Mouse (Mus musculus) v-Abl transformed pro-B cells (cell line): Measurements from ENCODE around the gene Map4k3.

ENCODE experiments used
- in situ Hi-C, 2 experiments: fragments of 400-800 bp; cut with MboI; formaldehyde crosslinking; loops; one replicate each; pipeline ENCODE4 v1.15.1; 2025; ENCODE audit not compliant: unreplicated experiment in 2 of 2

Gene Map4k3

DNA sequence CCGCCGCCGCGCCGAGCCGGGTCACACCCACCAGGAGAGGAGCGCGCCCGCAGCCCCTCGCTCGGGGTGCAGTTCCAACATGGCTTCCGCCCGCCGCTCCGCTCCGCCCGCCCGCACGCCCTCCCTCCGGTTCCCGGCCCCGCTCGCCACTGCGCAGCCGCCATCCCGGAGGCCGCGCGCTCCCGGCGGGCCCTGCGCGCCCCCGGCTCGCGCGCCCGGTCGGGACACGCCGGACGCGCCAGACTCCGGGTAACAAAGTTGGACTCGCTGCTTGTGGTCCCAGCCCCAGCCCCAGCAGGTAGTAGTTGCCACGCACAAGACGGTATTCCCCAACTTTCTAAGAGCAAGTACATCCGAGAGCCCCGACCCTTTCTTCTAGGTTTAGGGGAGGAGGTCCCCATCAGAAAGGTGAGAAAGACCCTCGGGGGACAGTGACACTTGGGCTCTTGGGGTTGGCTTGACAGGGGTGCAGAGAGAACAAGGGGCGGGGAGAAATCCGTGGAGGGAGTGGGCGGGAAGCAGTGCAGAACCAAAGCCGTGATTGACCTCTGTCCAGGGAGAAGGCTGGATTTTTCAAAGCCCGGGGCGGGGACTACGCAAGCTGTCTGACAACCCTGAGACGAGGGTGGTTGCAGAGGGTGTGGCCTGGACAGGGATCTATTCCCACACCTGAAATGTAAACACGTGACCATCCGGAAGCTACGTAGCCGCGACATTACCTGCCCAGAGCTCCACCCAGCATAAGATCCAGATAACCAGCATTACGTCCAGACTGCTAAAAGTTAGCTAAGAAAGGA lies at the start of gene Map4k3:
Map4k3 (minus strand) TSS at position 424 of the 797 bp plus-strand sequence.
- in situ Hi-C loops = no loop called here

DNA sequence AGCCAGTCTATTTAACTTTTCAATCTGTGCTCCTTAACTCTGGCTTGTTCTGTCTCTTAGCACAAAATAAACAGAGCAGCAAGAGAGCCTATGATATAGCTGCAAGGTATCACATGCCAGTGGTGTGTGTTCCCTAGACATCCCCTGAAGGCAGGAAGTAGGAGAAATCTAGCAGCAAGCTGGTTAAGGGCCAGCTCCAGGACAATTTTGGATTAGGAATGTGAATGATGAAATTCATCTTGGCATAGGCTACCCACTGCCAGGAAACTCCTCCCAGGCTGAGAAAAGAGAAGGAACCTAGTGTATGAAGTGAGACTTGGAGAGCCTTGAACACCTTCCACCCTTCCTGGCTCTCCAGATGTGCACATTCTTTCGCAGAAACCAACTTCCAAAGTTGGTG lies 49.3 kb upstream of the Map4k3 start:
- in situ Hi-C loops = no loop called here

DNA sequence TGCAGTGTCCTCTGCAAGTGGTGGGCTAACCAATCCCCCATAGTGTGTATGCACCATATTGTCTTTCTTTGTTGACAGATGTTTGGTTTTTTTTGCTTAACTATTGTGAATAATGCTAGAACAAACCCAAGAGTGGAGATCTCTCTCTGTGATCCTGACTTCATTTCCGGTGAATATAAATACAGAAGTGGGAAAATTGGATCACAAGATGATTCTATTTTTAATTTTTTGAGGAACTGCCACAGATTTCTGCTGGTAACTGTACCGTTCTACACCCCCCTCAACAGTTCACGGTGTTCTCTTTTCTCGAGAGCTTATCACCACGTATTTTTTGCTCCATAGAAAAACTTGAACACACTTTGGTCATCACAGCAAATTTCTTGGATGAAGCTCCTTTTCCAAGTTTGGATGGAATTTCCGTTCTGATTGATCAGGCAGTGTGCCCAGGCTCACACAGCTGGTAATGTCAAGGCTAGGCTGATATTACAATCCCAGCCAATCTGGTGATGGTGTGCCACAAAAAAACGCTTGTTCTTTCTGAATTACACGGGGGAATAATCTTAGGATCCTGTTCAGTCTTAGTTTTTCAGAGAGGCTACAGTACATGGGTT lies 47.0 kb upstream of the Map4k3 start:
- in situ Hi-C loops = no loop called here

DNA sequence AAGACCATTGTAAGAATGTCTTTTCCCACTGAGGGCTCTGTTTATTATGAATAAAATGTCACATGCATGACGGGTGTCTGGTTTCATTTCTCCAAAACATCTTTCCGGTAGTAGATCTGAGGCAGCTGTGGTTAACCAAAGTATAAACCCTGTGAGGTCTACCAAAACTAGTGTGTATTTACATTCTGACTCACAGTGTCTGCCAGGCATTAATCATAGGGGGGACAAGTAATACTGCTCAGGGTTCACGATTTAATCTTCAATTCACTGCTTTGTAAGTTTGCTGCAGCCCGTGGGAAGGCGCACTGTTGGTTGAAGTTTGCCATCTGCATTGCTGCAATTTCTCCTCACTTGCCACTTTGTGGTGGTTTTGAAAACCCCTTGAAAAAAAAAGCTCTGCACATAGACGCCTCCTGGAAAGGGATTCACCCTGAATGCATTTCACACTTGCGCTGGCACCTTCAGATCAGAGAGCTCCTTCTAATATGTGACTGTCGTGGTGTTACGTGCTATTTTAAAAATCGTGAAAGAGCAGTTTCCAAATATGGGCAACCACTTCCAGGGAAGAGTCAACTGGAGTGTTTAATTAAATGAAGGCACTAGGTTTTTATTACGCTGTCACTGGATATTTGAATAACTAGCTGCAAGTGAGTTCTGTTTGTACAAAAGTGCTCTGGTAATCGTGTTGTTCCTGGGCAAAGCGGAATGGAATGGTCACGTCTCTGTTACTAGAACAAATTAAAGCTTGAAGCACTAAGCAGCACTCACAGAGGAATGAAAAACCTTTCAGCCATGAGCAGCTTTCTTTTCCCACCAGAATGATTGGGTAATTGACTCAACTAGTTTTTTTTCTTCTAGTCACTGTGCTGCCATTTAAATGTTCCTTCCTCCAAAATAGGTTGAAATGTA lies 44.5 kb upstream of the Map4k3 start:
- in situ Hi-C loops = loop anchor here in 1 of 2 experiments (25.0 kb wide), 1 partner anchor 710 kb away; the partner anchor contains the start of gene Hnrnpll

DNA sequence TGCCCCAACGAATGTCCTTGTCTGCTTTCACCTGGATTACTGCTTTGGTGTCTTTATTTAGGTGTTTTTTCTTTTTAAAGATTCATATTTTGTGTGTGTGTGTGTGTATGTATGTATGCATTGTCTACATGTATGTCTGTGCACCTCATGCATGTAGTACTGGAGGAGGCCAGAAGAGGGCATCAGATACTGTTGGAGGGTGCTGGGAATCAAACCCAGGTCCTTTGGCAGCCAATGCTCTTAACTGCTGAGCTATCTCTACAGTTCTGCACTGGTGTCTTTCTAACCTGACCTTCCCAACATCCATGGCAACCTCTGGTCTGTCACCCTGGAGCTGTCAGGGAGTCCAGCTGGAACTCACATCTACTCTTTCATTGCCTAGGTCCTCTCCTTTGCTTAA lies 41.8 kb upstream of the Map4k3 start:
- in situ Hi-C loops = loop anchor here in 1 of 2 experiments (25.0 kb wide), 1 partner anchor 708 kb away; the partner anchor contains the start of gene Hnrnpll

DNA sequence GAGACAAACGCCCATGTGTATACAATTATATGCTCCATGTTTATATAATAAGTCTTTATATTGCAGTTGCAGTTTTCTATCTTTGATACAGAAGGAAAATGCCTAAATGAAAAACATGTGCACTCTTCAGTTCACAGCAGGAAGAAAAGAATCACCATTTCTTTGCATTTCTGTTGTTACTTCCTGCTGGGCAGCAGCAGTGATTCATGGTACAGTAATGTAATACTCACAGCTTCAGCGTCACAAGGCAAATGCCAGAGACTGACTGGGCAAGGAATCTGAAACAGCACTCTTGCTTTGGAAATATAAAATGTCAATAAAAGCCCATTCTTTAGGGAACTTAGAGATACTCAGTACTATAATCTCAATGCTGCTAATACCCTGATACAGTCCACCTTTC lies 36.9 kb upstream of the Map4k3 start:
- in situ Hi-C loops = loop anchor here in 1 of 2 experiments (25.0 kb wide), 1 partner anchor 703 kb away; the partner anchor contains the start of gene Hnrnpll

DNA sequence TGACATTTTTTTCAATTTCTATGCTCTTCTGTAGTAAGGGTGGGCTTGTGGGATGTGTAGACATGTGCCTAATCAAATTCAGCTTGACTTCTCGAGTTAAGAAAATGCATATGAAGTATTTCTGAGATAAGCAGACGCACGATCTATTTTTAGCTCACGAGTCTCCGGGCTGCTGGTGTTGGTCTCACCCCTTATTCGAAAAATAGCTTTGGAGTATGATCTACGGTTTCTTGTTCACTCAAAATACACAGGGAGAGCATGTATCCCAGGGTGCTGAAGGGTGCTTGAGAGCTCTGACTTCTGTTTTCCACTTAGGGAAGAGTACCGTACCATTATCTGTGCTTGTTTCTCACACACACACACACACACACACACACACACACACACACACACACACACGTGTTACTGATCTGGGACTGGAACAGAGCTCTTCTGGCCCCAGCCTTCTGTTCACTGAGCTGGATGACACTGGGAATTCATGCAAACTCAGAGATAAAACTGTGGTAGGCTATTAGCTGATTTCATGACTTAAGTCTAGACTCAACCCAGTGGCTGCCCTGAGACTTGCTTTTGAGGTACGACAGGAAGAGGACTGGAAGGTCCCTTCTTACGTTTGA lies 34.9 kb upstream of the Map4k3 start:
- in situ Hi-C loops = loop anchor here in 1 of 2 experiments (25.0 kb wide), 1 partner anchor 701 kb away; the partner anchor contains the start of gene Hnrnpll

DNA sequence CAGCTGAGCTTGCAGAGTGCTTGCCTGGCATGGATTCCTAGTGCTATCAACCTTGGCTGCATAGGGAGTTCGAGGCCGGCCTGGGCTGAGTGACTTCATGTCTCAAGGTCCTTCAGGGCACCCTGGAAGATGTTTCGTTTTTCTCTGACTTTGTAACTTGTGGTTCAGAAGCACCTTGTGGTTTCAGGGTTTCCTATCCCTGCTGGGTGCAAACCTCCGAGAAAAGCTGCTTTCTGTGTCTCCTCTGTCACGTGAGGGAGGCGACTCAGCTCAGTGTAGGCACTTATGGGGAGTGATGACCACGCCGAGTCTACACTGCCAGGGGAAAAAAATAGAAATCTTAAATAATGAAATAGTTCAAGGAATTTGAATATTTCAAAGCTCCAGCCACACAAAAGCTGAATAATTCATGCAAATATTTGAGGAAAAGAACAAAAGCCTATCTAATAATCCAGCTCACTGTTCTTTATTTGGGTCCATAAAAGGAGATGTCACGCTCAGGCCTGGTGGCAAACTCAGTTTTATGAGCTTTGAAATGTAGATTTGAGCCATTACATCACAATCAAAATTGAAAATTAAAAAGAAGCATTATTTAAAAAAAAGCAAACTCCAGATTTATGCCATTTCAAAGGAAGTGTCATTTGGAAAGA lies 34.2 kb upstream of the Map4k3 start:
- in situ Hi-C loops = loop anchor here in 1 of 2 experiments (25.0 kb wide), 1 partner anchor 700 kb away; the partner anchor contains the start of gene Hnrnpll

DNA sequence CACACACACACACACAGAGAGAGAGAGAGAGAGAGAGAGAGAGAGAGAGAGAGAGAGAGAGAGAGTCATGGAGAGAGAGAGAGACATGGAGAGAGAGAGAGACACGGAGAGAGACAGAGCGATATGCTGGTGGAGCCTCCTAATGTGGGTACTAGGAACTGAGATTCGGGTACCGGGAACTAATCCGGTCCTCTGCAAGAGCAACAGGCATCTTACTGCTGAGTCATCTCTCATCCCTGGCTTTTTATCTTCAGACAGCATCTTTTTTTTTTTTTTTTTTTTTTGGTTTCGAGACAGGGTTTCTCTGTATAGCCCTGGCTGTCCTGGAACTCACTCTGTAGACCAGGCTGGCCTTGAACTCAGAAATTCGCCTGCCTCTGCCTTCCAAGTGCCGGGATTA lies 32.9 kb upstream of the Map4k3 start:
- in situ Hi-C loops = loop anchor here in 1 of 2 experiments (25.0 kb wide), 1 partner anchor 699 kb away; the partner anchor contains the start of gene Hnrnpll

DNA sequence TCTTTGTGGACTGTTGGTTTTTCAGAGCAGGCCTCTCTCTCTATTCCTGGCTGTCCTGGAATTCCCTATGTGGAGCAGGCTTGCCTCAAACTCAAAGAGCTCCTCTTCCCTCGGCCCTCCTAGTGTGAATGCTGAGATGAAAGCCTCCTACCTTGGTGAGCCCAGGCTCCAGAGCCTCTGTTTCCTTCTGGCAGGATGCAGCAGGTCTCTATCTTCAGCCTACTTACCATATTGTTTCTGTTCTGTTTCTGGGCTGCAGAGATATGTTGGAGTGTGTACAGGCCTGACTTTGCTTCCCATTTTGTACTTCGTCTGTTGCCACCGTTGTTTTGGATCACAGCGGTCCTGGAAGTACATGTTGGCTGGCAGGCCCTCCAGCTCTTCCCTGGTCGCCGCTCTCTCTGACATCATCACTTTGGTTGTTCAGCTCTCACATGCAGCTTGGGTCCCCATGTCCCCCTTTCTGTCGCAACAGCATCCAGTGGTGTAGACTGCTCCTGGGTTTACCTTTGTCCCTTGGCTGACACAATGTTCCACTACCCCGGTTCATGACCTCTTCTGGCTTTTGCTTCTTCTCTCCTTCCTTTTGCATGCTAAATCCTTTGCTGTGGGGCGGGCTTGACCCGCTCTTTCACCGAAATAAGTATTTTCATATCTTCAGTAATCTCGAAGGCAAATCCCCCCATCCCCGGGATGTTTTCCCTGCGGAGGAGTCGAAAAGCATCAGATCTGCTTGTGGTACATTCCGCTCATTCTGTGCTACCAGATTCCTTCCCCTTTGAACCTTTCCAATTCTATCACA lies 32.3 kb upstream of the Map4k3 start:
- in situ Hi-C loops = loop anchor here in 1 of 2 experiments (25.0 kb wide), 1 partner anchor 698 kb away; the partner anchor contains the start of gene Hnrnpll

DNA sequence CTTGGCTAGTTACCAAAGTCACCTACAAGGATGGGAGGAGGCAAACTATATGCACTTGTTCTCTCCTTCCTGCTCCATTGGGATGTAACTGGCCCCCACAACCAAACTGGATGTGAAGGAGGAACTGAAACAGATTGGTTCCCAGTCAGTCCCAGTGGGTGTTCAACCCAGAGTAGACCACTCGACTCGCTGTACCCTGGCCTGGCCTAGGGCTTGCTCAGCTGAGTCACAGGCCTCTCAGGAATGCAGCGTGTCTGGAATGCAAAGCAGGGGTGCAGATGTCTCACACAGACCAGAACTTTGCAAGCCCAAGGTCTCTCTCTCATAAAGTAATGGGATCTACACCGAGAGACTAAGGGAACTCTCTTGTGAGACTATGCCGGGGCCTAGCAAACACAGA lies 27.8 kb upstream of the Map4k3 start:
- in situ Hi-C loops = loop anchor here in 1 of 2 experiments (25.0 kb wide), 1 partner anchor 694 kb away; the partner anchor contains the start of gene Hnrnpll

DNA sequence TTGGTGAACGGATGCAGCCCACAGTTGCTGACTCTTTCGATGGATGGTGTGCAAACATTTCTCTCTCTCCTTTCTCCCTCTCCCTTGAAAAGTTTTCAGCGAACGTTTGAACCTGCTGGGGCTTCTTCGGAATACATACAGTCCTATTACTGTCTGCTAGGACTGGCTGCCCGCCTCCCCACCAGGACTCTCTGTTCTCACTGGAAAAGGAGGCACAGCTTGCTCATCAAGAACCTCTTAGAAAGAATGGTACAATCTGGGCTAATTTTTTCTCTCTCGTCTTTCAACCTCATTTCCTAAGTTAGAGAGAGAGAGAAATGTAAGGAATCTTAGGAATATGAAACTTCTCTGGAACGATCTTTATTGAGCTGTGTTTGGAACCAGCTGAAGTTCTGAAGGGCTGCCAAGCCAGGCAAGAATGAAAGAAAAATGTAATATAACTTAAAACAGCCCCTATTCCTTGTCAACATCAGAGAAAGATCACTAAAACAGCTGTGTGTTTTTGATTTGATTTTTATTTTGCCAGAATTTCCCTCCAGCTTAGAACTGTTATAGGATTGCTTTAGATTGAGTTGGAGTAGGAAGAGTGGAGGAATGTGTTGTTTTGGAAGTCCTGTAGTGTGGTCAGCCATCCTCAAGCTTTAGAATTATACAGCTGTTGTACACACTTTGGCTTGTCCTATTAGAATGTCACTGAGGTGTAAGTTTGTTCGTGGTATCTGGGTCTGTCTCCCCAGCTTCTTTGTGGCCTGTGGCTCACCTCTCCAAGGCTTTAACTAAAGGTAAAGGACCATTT lies 27.0 kb upstream of the Map4k3 start:
- in situ Hi-C loops = loop anchor here in 1 of 2 experiments (25.0 kb wide), 1 partner anchor 693 kb away; the partner anchor contains the start of gene Hnrnpll

DNA sequence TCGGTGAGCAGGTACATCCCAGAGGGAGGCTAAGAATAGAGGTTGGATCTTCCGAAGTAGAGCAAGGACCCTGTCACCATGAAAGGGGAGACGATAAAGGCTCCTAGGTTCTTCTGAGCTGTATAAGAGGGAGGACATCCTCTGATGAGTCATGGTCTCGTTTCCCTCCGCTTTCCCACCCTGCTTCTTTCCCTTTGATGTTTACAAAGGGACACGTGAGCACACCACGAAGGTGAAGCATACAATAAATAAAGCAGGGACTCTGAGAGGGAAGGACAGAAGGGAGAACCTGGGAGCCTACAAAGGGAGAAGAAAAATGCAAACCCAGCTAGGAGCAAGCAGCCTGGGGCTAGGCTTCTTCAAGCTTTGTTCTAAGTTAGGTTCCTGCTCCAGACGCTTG lies 26.3 kb upstream of the Map4k3 start:
- in situ Hi-C loops = loop anchor here in 1 of 2 experiments (25.0 kb wide), 1 partner anchor 692 kb away; the partner anchor contains the start of gene Hnrnpll

DNA sequence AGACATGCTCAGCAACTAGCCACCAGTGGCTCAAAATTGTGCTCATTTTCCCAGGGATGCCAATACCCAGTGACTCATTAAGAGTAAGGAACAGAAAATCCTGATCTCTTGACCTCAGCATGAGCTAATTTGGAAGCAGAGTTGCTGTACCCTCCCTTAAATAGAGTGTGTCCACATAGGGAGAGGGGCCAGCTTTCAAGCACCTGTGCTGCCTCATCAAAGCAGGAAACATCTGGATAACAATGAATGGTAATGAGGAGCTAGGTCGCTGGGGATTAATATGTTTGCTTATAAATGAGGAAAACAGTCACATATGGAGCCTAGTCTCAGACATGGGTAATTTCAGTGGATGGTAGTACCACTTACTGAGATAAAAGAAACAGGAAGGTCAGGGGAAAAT lies 24.2 kb upstream of the Map4k3 start:
- in situ Hi-C loops = loop anchor here in 1 of 2 experiments (25.0 kb wide), 1 partner anchor 690 kb away; the partner anchor contains the start of gene Hnrnpll

DNA sequence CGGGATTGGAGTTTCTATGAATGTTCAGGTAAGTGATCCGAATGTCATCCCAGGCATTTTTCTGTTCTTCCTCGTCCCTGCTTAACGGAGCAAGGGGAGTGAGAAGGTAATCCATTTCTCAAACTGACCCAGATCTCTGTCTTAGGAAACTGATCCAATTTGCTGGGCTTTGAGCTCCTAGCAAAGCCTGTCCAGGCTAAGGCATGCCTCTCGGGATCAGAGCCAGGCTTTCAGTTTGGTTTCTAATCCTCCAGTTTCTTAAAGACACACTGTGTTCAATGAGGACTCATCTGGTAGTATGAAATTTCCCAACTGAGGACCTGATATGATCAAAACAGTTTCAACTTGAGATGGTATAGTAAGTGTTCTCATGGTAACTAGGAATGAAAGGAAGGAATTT lies 11.1 kb upstream of the Map4k3 start:
- in situ Hi-C loops = no loop called here

DNA sequence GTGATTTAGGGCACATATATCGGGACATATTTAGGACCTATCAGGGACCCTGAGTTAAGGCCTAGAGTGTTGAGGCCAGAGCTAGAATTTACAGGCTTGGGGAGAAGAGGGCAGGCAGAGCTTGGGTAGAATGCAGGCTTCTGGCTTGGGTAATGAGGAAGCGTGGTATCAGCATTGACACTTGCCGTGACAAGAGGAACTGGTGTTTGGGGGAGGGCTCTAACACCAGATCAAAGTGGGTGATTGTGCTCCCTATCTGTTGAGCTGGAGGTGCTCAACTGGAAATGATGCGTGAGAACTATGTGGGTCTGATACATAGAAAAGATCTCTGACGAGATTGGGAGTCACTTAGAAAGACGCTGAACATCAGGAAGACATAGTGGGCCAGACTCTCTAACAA lies 6.4 kb upstream of the Map4k3 start:
- in situ Hi-C loops = no loop called here

DNA sequence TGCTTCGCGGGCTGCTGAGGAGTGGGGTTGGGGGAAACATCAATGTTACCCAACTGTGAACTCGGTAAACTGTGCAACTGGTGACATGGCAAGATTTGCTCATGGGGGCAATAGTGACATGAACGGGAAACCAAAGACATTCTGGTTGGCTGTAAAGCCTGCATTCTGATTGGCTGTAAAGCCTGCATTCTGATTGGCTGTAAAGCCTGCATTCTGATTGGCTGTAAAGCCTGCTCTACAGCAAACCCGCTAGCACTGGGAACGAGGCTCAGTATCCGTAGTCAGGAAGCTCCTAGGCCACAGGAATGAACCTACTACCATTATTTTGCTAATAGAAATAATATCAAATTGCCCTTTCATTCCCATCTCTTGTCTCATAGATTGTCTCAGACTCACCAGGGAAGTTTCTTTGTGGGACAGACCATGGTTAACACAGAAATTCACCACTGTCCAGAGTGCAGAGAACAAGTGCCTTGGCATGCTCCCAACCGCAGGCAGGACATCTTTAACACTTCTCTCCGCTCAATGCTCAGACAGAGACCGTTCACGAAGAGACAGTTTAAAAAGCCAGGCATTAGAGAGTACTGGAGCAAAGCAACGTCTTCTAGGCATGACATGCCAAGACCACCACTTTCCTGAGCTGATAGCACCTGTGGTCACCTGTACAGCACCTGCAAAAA lies 5.0 kb upstream of the Map4k3 start:
- in situ Hi-C loops = no loop called here
